Mouse (Mus musculus): Measurements from ENCODE around the gene Nos1.

The Nos1 gene

GRCm38 (mm10) chr5:117898055-117898806, 117.4 kb downstream of the Nos1 start:
- DNase-seq (ENCODE audit: low read depth, low spot score): peak; percentile 87

GRCm38 (mm10) chr5:117899361-117899760, 118.5 kb downstream of the Nos1 start:
- DNase-seq (ENCODE audit: low read depth, low spot score): no peak

GRCm38 (mm10) chr5:117900921-117901705, 120.3 kb downstream of the Nos1 start:
- DNase-seq (ENCODE audit: low read depth, low spot score): peak; percentile 91

- no peak for DNase-seq (ENCODE audit: low read depth, low spot score)
Measured at GRCm38 (mm10) chr5:117903534-117903933, 122.7 kb downstream of the Nos1 start.

GRCm38 (mm10) chr5:117905728-117906127, 124.9 kb downstream of the Nos1 start:
- DNase-seq (ENCODE audit: low read depth, low spot score): no peak

- DNase-seq (ENCODE audit: low read depth, low spot score): no peak
Measured at GRCm38 (mm10) chr5:117909524-117909923, 128.7 kb downstream of the Nos1 start.

- DNase-seq (ENCODE audit: low read depth, low spot score): no peak
Measured at GRCm38 (mm10) chr5:117916349-117916748, 135.5 kb downstream of the Nos1 start.

- DNase-seq (ENCODE audit: low read depth, low spot score): peak; percentile 66
Measured at GRCm38 (mm10) chr5:117916906-117917305, 136.1 kb downstream of the Nos1 start.

- no peak for DNase-seq (ENCODE audit: low read depth, low spot score)
Measured at GRCm38 (mm10) chr5:117921786-117922528, 141.1 kb downstream of the Nos1 start.

- peak; percentile 31 for DNase-seq (ENCODE audit: low read depth, low spot score)
Measured at GRCm38 (mm10) chr5:117923688-117924087, 142.9 kb downstream of the Nos1 start.

- DNase-seq (ENCODE audit: low read depth, low spot score): peak; percentile 74
Measured at GRCm38 (mm10) chr5:117928553-117928952, 147.7 kb downstream of the Nos1 start.

- no peak for DNase-seq (ENCODE audit: low read depth, low spot score)
Measured at GRCm38 (mm10) chr5:117932222-117932621, 151.4 kb downstream of the Nos1 start.

- peak; percentile 81 for DNase-seq (ENCODE audit: low read depth, low spot score)
Measured at GRCm38 (mm10) chr5:117932862-117933261, 152.0 kb downstream of the Nos1 start.

GRCm38 (mm10) chr5:117936346-117936745, 155.5 kb downstream of the Nos1 start:
- DNase-seq (ENCODE audit: low read depth, low spot score): no peak

GRCm38 (mm10) chr5:117937186-117937585, 156.4 kb downstream of the Nos1 start:
- no peak for DNase-seq (ENCODE audit: low read depth, low spot score)

GRCm38 (mm10) chr5:117938182-117938581, 157.3 kb downstream of the Nos1 start:
- DNase-seq (ENCODE audit: low read depth, low spot score): peak; percentile 87

GRCm38 (mm10) chr5:117939402-117939801, 158.6 kb downstream of the Nos1 start:
- no peak for DNase-seq (ENCODE audit: low read depth, low spot score)

GRCm38 (mm10) chr5:117941552-117941951, 160.7 kb downstream of the Nos1 start:
- peak; percentile 83 for DNase-seq (ENCODE audit: low read depth, low spot score)

GRCm38 (mm10) chr5:117946605-117947004, 165.8 kb downstream of the Nos1 start:
- peak; percentile 44 for DNase-seq (ENCODE audit: low read depth, low spot score)

- DNase-seq (ENCODE audit: low read depth, low spot score): peak; percentile 86
Measured at GRCm38 (mm10) chr5:117949393-117949792, 168.6 kb downstream of the Nos1 start.

- DNase-seq (ENCODE audit: low read depth, low spot score): no peak
Measured at GRCm38 (mm10) chr5:117953893-117954292, 173.1 kb downstream of the Nos1 start.

- no peak for DNase-seq (ENCODE audit: low read depth, low spot score)
Measured at GRCm38 (mm10) chr5:117954429-117954828, 173.6 kb downstream of the Nos1 start.
